Mouse (Mus musculus) ES-Bruce4 (cell line): Measurements from ENCODE around the gene Runx3.

Experiments used
- CTCF ChIP-seq: IDR thresholded peaks from one replicate; pipeline ENCODE4 v1.8.1; 2011; ENCODE audit warnings: low read depth, low read length
- POLR2A ChIP-seq: IDR thresholded peaks from one replicate; pipeline ENCODE4 v1.8.1; 2011; ENCODE audit warnings: low read length; ENCODE audit not compliant: insufficient read depth

DNA sequence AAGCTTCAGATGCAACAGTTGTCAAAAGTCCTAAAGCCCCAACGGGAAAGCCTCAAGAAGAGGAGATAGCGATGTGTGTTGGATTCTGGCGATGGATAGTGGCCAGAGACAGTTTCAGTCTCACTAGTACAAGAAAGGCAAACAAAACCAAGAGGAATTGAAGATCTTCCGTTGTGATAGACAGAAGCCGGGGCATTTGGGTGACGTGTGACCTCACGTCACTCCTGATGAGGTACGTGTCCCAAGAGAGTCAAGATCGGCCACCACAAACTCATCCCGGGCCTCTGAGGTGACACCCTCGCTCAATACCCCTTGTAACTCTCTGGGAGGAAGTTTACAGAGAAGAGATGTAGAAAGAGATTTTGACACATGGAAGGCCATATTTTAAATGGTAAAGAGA is 41.0 kb downstream of the Runx3 start:
- TF ChIP-seq POLR2A (no peak), CTCF (no peak)
